Mouse (Mus musculus) kidney, postnatal 4 days (tissue): Measurements from ENCODE around the gene Lyzl6.
A peak's percentile ranks its signal among the peaks of the same experiment; 100 is the strongest.

Experiments used
- DNase-seq, 2 experiments: peaks; one replicate each; pipeline ENCODE4 v3.0.0; 2021; ENCODE audit warnings: mixed read lengths in 2 of 2

Gene Lyzl6

GRCm38 (mm10) chr11:103643211-103643610 is 4.5 kb upstream of the Lyzl6 start:
- no peak for DNase-seq

- DNase-seq: peak; percentile 74 to 75
Measured at GRCm38 (mm10) chr11:103639407-103639946, 787 bp upstream of the Lyzl6 start.

GRCm38 (mm10) chr11:103636261-103636660 is 2.4 kb downstream of the Lyzl6 start:
- DNase-seq: no peak

- DNase-seq: no peak
Measured at GRCm38 (mm10) chr11:103635481-103635880, 3.2 kb downstream of the Lyzl6 start.

- no peak for DNase-seq
Measured at GRCm38 (mm10) chr11:103634806-103635205, 3.9 kb downstream of the Lyzl6 start.

GRCm38 (mm10) chr11:103627453-103627852 is 11.2 kb downstream of the Lyzl6 start:
- no peak for DNase-seq

- DNase-seq: no peak
Measured at GRCm38 (mm10) chr11:103621040-103621439, 17.6 kb downstream of the Lyzl6 start, which contains the start of gene Gm884. Gene Gm884, minus strand, starts transcription at chr11:103621140.

- no peak for DNase-seq
Measured at GRCm38 (mm10) chr11:103610772-103611171, 27.9 kb downstream of the Lyzl6 start.

- no peak for DNase-seq
Measured at GRCm38 (mm10) chr11:103606611-103607010, 32.1 kb downstream of the Lyzl6 start.
